ENCODE assay signal across 18 mouse cellular contexts in the genomic region with DNA sequence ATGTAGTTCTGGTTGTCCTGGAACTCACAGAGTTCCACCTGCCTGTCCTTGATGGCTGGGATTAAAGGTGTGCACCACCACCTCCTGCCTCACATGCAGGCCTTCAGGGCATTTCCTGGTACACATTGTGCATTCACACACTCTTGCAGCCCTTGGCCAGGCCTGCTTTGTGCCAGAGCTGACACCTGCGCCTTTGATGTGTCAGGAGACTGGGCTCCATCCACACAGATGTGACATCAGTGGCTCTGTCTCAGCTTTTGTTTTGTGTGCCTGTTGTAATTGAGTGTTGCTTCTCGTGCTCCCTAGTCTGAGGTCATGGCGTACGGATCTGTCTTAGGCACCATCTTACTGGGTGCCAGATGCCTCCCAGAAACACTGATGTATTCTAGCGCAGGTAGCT. TPM values are rescaled to one million over a fixed set of nuclear protein-coding genes. Genes with fewer than 3 reads are reported as not detected.
A peak's percentile ranks its signal among the peaks of the same experiment; 100 is the strongest.
DNase-seq lines count a peak whose midpoint lies in the region; ATAC-seq and TF ChIP-seq lines count a peak whose summit lies in the region.
"Had no signal": no experiment of that assay in that cellular context is flagged by ENCODE, and none has a peak within 500 bp of the region (broad histone marks: within the 10 kb centered on the region; RNA-seq: fewer than 3 reads in every experiment).

No protein-coding gene starts in this region.

- H3K4me2 ChIP-seq in forebrain, embryonic 14.5 days (ENCODE audit: low read length) = no peak overlapping the region
- H3K4me2 ChIP-seq in forebrain, postnatal 0 days (ENCODE audit: low read depth) = no peak overlapping the region
- H3K4me2 ChIP-seq in kidney, postnatal 0 days (ENCODE audit: low read length) = no peak overlapping the region
- no peak overlapping the region for H3K4me2 ChIP-seq in kidney, embryonic 14.5 days (replicated peaks; ENCODE audit: low read depth, low read length)
- no peak overlapping the region for H3K4me2 ChIP-seq in neural tube, embryonic 15.5 days
- H3K4me2 ChIP-seq: kidney, embryonic 15.5 days; limb, embryonic 13.5 days had no signal

- H3K9me3 ChIP-seq in forebrain, embryonic 14.5 days (replicated peaks; ENCODE audit: control insufficient read depth, low read length) = no peaks in the 10 kb centered on the region
- no peaks in the 10 kb centered on the region for H3K9me3 ChIP-seq in forebrain, postnatal 0 days (ENCODE audit: low read length)
- no peaks in the 10 kb centered on the region for H3K9me3 ChIP-seq in kidney, postnatal 0 days (replicated peaks; ENCODE audit: low read length)
- H3K9me3 ChIP-seq in kidney, embryonic 14.5 days (ENCODE audit: control insufficient read depth, low read length) = no peaks in the 10 kb centered on the region
- H3K9me3 ChIP-seq in E14TG2a.4 (ENCODE audit: low read length) = no peaks in the 10 kb centered on the region
- H3K9me3 ChIP-seq in neural tube, embryonic 15.5 days (replicated peaks) = no peaks in the 10 kb centered on the region
- H3K9me3 ChIP-seq: kidney, embryonic 15.5 days; limb, embryonic 13.5 days had no signal

- no peak overlapping the region for H3K4me3 ChIP-seq in forebrain, embryonic 14.5 days (ENCODE audit: low read depth, low read length)
- no peak overlapping the region for H3K4me3 ChIP-seq in forebrain, postnatal 0 days (ENCODE audit: low read depth, low read length)
- no peak overlapping the region for H3K4me3 ChIP-seq in kidney, postnatal 0 days (replicated peaks; ENCODE audit: low read depth, low read length)
- H3K4me3 ChIP-seq in kidney, embryonic 14.5 days (ENCODE audit: low read length) = no peak overlapping the region
- H3K4me3 ChIP-seq in E14TG2a.4 (replicated peaks; ENCODE audit: low read length) = peak overlapping the region; percentile 32; the same call in 1 of the 2 replicates
- no peak overlapping the region for H3K4me3 ChIP-seq in neural tube, embryonic 15.5 days (replicated peaks)
- H3K4me3 ChIP-seq: kidney, embryonic 15.5 days; limb, embryonic 13.5 days had no signal

- no peak for DNase-seq in forebrain, embryonic 14.5 days (ENCODE audit: low spot score)
- DNase-seq in forebrain, postnatal 0 days = no peak
- no peak for DNase-seq in kidney, postnatal 0 days (ENCODE audit: low spot score)
- DNase-seq in spleen, postnatal 4 days (ENCODE audit: low spot score in 2 of 2) = no peak
- no peak for DNase-seq in adrenal gland, adult 8-10 months
- DNase-seq: adrenal gland, postnatal 10 days; B cell, adult 2 months; cerebellum, adult 9-11 months; gastrocnemius, postnatal 25 days; liver, postnatal 0 days; retina, postnatal 1 day; spleen, adult 18-20 months had no signal

- no peaks in the 10 kb centered on the region for H3K27me3 ChIP-seq in forebrain, embryonic 14.5 days (replicated peaks; ENCODE audit: control insufficient read depth, insufficient read depth, low read length)
- H3K27me3 ChIP-seq in forebrain, postnatal 0 days (ENCODE audit: insufficient read depth, low read length) = no peaks in the 10 kb centered on the region
- H3K27me3 ChIP-seq in kidney, postnatal 0 days (ENCODE audit: insufficient read depth, low read length) = no peaks in the 10 kb centered on the region
- no peaks in the 10 kb centered on the region for H3K27me3 ChIP-seq in kidney, embryonic 14.5 days (ENCODE audit: control insufficient read depth, insufficient read depth, low read length)
- no peaks in the 10 kb centered on the region for H3K27me3 ChIP-seq in E14TG2a.4 (ENCODE audit: insufficient read depth, low read length)
- H3K27me3 ChIP-seq in neural tube, embryonic 15.5 days (replicated peaks) = no peaks in the 10 kb centered on the region
- H3K27me3 ChIP-seq: kidney, embryonic 15.5 days; limb, embryonic 13.5 days had no signal

- TF ChIP-seq CTCF in forebrain, postnatal 0 days (IDR thresholded peaks at IDR 0.05; ENCODE audit: low read depth) = no peak
- TF ChIP-seq CTCF in kidney, postnatal 0 days (IDR thresholded peaks at IDR 0.05; ENCODE audit: low read depth) = no peak
- no peak for TF ChIP-seq CTCF in E14TG2a.4 (conservative IDR thresholded peaks at IDR 0.05; ENCODE audit: low read length)

- peaks cover 30% of the 10 kb centered on the region for H3K36me3 ChIP-seq in forebrain, embryonic 14.5 days (ENCODE audit: control insufficient read depth, insufficient read depth, low read length)
- H3K36me3 ChIP-seq in forebrain, postnatal 0 days (ENCODE audit: insufficient read depth) = peaks cover 5% of the 10 kb centered on the region
- peaks cover 20% of the 10 kb centered on the region for H3K36me3 ChIP-seq in kidney, postnatal 0 days (ENCODE audit: insufficient read depth, low read length)
- H3K36me3 ChIP-seq in kidney, embryonic 14.5 days (ENCODE audit: control insufficient read depth, insufficient read depth, low read length) = peaks cover 32% of the 10 kb centered on the region
- peaks cover 74% of the 10 kb centered on the region for H3K36me3 ChIP-seq in E14TG2a.4 (ENCODE audit: insufficient read depth, low read length)
- peaks cover 21% of the 10 kb centered on the region for H3K36me3 ChIP-seq in neural tube, embryonic 15.5 days

- 73% methylated on average over 5 of the region's 5 CpGs for WGBS in forebrain, embryonic 14.5 days
- WGBS in forebrain, postnatal 0 days = 85% methylated on average over 5 of the region's 5 CpGs
- 77% methylated on average over 5 of the region's 5 CpGs for WGBS in kidney, postnatal 0 days
- 88% methylated on average over 5 of the region's 5 CpGs for WGBS in kidney, embryonic 14.5 days
- WGBS in neural tube, embryonic 15.5 days = 59% methylated on average over 5 of the region's 5 CpGs

- no peak overlapping the region for H3K9ac ChIP-seq in forebrain, embryonic 14.5 days (ENCODE audit: low read length)
- no peak overlapping the region for H3K9ac ChIP-seq in forebrain, postnatal 0 days
- no peak overlapping the region for H3K9ac ChIP-seq in kidney, postnatal 0 days (ENCODE audit: low read depth, low read length)
- no peak overlapping the region for H3K9ac ChIP-seq in kidney, embryonic 14.5 days (ENCODE audit: low read depth, low read length)
- no peak overlapping the region for H3K9ac ChIP-seq in neural tube, embryonic 15.5 days (replicated peaks)
- H3K9ac ChIP-seq: kidney, embryonic 15.5 days; limb, embryonic 13.5 days; liver, postnatal 0 days had no signal

- H3K27ac ChIP-seq in forebrain, embryonic 14.5 days (ENCODE audit: low read depth, low read length) = peak overlapping the region; percentile 21; the same call in 1 of the 2 replicates
- no peak overlapping the region for H3K27ac ChIP-seq in forebrain, postnatal 0 days (ENCODE audit: low read depth, low read length)
- H3K27ac ChIP-seq in kidney, postnatal 0 days = peak overlapping the region; percentile 19; the same call in 1 of the 2 replicates
- no peak overlapping the region for H3K27ac ChIP-seq in kidney, embryonic 14.5 days (ENCODE audit: low read depth, low read length)
- peak overlapping the region; percentile 18; the same call in 1 of the 2 replicates for H3K27ac ChIP-seq in neural tube, embryonic 15.5 days (replicated peaks)
- H3K27ac ChIP-seq: kidney, embryonic 15.5 days; limb, embryonic 13.5 days had no signal

- H3K4me1 ChIP-seq in forebrain, embryonic 14.5 days (ENCODE audit: control insufficient read depth, insufficient read depth, low read length) = peaks cover 18% of the 10 kb centered on the region
- H3K4me1 ChIP-seq in forebrain, postnatal 0 days (ENCODE audit: insufficient read depth) = peaks cover 4% of the 10 kb centered on the region; the same call in 1 of the 2 replicates
- peaks cover 29% of the 10 kb centered on the region for H3K4me1 ChIP-seq in kidney, postnatal 0 days (replicated peaks; ENCODE audit: insufficient read depth, low read length)
- peaks cover 31% of the 10 kb centered on the region for H3K4me1 ChIP-seq in kidney, embryonic 14.5 days (ENCODE audit: control insufficient read depth, insufficient read depth, low read length)
- peaks cover 93% of the 10 kb centered on the region for H3K4me1 ChIP-seq in E14TG2a.4 (replicated peaks; ENCODE audit: low read depth, low read length)
- peaks cover 70% of the 10 kb centered on the region for H3K4me1 ChIP-seq in neural tube, embryonic 15.5 days

- ATAC-seq in forebrain, embryonic 14.5 days = no peak
- no peak for ATAC-seq in forebrain, postnatal 0 days
- ATAC-seq in kidney, postnatal 0 days (replicated peaks; ENCODE audit: low FRiP score, low read depth) = no peak
- no peak for ATAC-seq in kidney, embryonic 14.5 days (ENCODE audit: low FRiP score, low TSS enrichment)
- ATAC-seq in neural tube, embryonic 15.5 days (ENCODE audit: low FRiP score) = no peak
- ATAC-seq: forebrain, embryonic 16.5 days; liver, postnatal 0 days had no signal

RNA-seq across cellular contexts. Expression of gene Prrc2b, which starts 30.5 kb away (rescaled TPM):
- polyA plus RNA-seq in forebrain, embryonic 14.5 days (2014; fragmentation: Nextera tagmentation; extraction: Ambion mirVana) = 53.3 and 62.4 TPM in 2 replicates
- total RNA-seq in forebrain, postnatal 0 days (2014; rRNA removed) = 92.1 and 131 TPM in 2 replicates
- polyA plus RNA-seq in forebrain, postnatal 0 days (2015; fragmentation: Nextera tagmentation; extraction: Ambion mirVana) = 40.7 and 60.4 TPM in 2 replicates
- polyA plus RNA-seq in kidney, postnatal 0 days (2015; fragmentation: Nextera tagmentation; extraction: Ambion mirVana) = 31.4 and 33.8 TPM in 2 replicates
- 65.8 and 73.1 TPM in 2 replicates for polyA plus RNA-seq in kidney, embryonic 14.5 days (2014; fragmentation: Nextera tagmentation; extraction: Ambion mirVana)
- polyA plus RNA-seq in neural tube, embryonic 15.5 days (2015; fragmentation: Nextera tagmentation; extraction: Ambion mirVana) = 56.6 and 59.9 TPM in 2 replicates
- total RNA-seq in adrenal gland, adult 8-10 months (2022) = 100 to 1,000 TPM; 140 to 182 (median 166) TPM

RNA-seq across cellular contexts. Expression of gene Pomt1, which starts 55.0 kb away (rescaled TPM):
- polyA plus RNA-seq in forebrain, embryonic 14.5 days (2014; fragmentation: Nextera tagmentation; extraction: Ambion mirVana) = 22.3 and 27.1 TPM in 2 replicates
- 34.5 and 38.5 TPM in 2 replicates for total RNA-seq in forebrain, postnatal 0 days (2014; rRNA removed)
- 16.2 and 19.8 TPM in 2 replicates for polyA plus RNA-seq in forebrain, postnatal 0 days (2015; fragmentation: Nextera tagmentation; extraction: Ambion mirVana)
- 18.5 and 20.1 TPM in 2 replicates for polyA plus RNA-seq in kidney, postnatal 0 days (2015; fragmentation: Nextera tagmentation; extraction: Ambion mirVana)
- 22.3 and 24.4 TPM in 2 replicates for polyA plus RNA-seq in kidney, embryonic 14.5 days (2014; fragmentation: Nextera tagmentation; extraction: Ambion mirVana)
- polyA plus RNA-seq in neural tube, embryonic 15.5 days (2015; fragmentation: Nextera tagmentation; extraction: Ambion mirVana) = 30.7 and 30.9 TPM in 2 replicates
- total RNA-seq in adrenal gland, adult 8-10 months (2022) = 10 to 100 TPM; 33.1 to 46.2 (median 38.4) TPM

Comparison
In these comparisons a context has a peak if more than half of its experiments do, and no peak if none do; other contexts are left out.
1. H3K27ac ChIP-seq: peak in forebrain, embryonic 14.5 days (single experiment), kidney, postnatal 0 days (single experiment) and neural tube, embryonic 15.5 days (single experiment); none in forebrain, postnatal 0 days (single experiment) and kidney, embryonic 14.5 days (single experiment).